Mouse (Mus musculus) spleen, postnatal 10 days (tissue): ENCODE measurements around the gene Rab42.

Experiments
- DNase-seq, 2 experiments: peaks; one replicate each; pipeline ENCODE4 v3.0.0; 2021 to 2022; ENCODE audit warnings: low spot score in 2 of 2

Gene Rab42

GRCm38 (mm10) chr4:132302939-132303479, at the start of gene Rab42:
Rab42 (minus strand) TSS chr4:132303385.
- DNase-seq: peak; percentile 31 to 60

- DNase-seq: peak; percentile 50
These were observed 49.6 kb upstream of the Rab42 start for GRCm38 (mm10) chr4:132352739-132353138.

GRCm38 (mm10) chr4:132351401-132351800, 48.2 kb upstream of the Rab42 start:
- DNase-seq: no peak

- no peak for DNase-seq
These were observed 47.7 kb upstream of the Rab42 start for GRCm38 (mm10) chr4:132350854-132351253.

- DNase-seq: no peak
These were observed 47.0 kb upstream of the Rab42 start for GRCm38 (mm10) chr4:132350123-132350740.

- no peak for DNase-seq
These were observed 46.4 kb upstream of the Rab42 start for GRCm38 (mm10) chr4:132349495-132350122.

- no peak for DNase-seq
These were observed 43.5 kb upstream of the Rab42 start for GRCm38 (mm10) chr4:132346661-132347060.

GRCm38 (mm10) chr4:132346261-132346660, 43.1 kb upstream of the Rab42 start:
- DNase-seq: no peak

- no peak for DNase-seq
These were observed 42.6 kb upstream of the Rab42 start for GRCm38 (mm10) chr4:132345843-132346212.

GRCm38 (mm10) chr4:132345135-132345842, 42.1 kb upstream of the Rab42 start:
- peak; percentile 97 to 99 for DNase-seq

GRCm38 (mm10) chr4:132344403-132345134, 41.4 kb upstream of the Rab42 start:
- no peak for DNase-seq

GRCm38 (mm10) chr4:132341451-132341850, 38.3 kb upstream of the Rab42 start:
- DNase-seq: no peak

GRCm38 (mm10) chr4:132338943-132339342, 35.8 kb upstream of the Rab42 start:
- DNase-seq: no peak

GRCm38 (mm10) chr4:132332880-132333279, 29.7 kb upstream of the Rab42 start:
- no peak for DNase-seq

- DNase-seq: no peak
These were observed 28.8 kb upstream of the Rab42 start for GRCm38 (mm10) chr4:132331960-132332359.

- DNase-seq: no peak
These were observed 26.7 kb upstream of the Rab42 start for GRCm38 (mm10) chr4:132329835-132330354.

GRCm38 (mm10) chr4:132329115-132329834, 26.1 kb upstream of the Rab42 start, which contains the start of gene Trnau1ap:
Trnau1ap (minus strand) TSS chr4:132329538.
- DNase-seq: peak; percentile 82 to 95

- DNase-seq: no peak
These were observed 25.3 kb upstream of the Rab42 start for GRCm38 (mm10) chr4:132328391-132328982.

- no peak for DNase-seq
These were observed 23.3 kb upstream of the Rab42 start for GRCm38 (mm10) chr4:132326481-132326880.

GRCm38 (mm10) chr4:132315711-132316110, 12.5 kb upstream of the Rab42 start:
- no peak for DNase-seq

GRCm38 (mm10) chr4:132312627-132313026, 9.4 kb upstream of the Rab42 start:
- no peak for DNase-seq
